Mouse (Mus musculus) myocyte (in vitro differentiated cells): ENCODE results near the gene Disp3. TPM values are rescaled to one million over a fixed set of nuclear protein-coding genes. Genes with fewer than 3 reads are reported as not detected.
A peak's percentile ranks its signal among the peaks of the same experiment; 100 is the strongest.

Source experiments
- H3K27me3 ChIP-seq: one replicate; pipeline ENCODE4 v1.6.1; 2011; ENCODE audit not compliant: control insufficient read depth, insufficient read depth, insufficient read length
- H3K36me3 ChIP-seq: one replicate; pipeline ENCODE4 v1.6.1; 2011; ENCODE audit not compliant: control insufficient read depth, insufficient read depth
- H3K4me2 ChIP-seq: one replicate; pipeline ENCODE4 v1.6.1; 2011; ENCODE audit warnings: low read depth, control low read depth
- H3K4me3 ChIP-seq: one replicate; pipeline ENCODE4 v1.5.1; 2011; ENCODE audit warnings: mild to moderate bottlenecking, control low read depth, moderate library complexity
- H3K79me2 ChIP-seq: one replicate; pipeline ENCODE4 v1.6.1; 2011; ENCODE audit not compliant: control insufficient read depth, insufficient read depth
- H3ac ChIP-seq: one replicate; pipeline ENCODE4 v1.6.1; 2011; ENCODE audit not compliant: control insufficient read depth, insufficient read length
- CEBPB ChIP-seq: IDR thresholded peaks from 2 replicates; pipeline ENCODE4 v1.6.1; 2011; ENCODE audit warnings: mild to moderate bottlenecking, moderate library complexity; ENCODE audit not compliant: poor library complexity, insufficient read depth, severe bottlenecking
- E2F4 ChIP-seq: IDR thresholded peaks from one replicate; pipeline ENCODE4 v1.6.1; 2011; ENCODE audit warnings: mild to moderate bottlenecking, control low read depth, moderate library complexity; ENCODE audit not compliant: insufficient read depth
- MAX ChIP-seq: IDR thresholded peaks from one replicate; pipeline ENCODE4 v1.6.1; 2011; ENCODE audit warnings: low read depth, mild to moderate bottlenecking, control low read depth
- MYOD1 ChIP-seq, 3 experiments: IDR thresholded peaks; one replicate each; pipeline ENCODE4 v1.6.1; 2011; ENCODE audit warnings: control low read depth in 2 of 3, low read depth in 2 of 3, mild to moderate bottlenecking in 2 of 3, moderate library complexity in 1 of 3; ENCODE audit not compliant: insufficient read length in 2 of 3, control insufficient read depth in 1 of 3
- MYOG ChIP-seq, 3 experiments: IDR thresholded peaks; one replicate each; pipeline ENCODE4 v1.6.1; 2011; ENCODE audit warnings: control low read depth in 2 of 3, low read depth in 2 of 3, mild to moderate bottlenecking in 2 of 3; ENCODE audit not compliant: insufficient read length in 2 of 3, control insufficient read depth in 1 of 3, insufficient read depth in 1 of 3
- POLR2A ChIP-seq: IDR thresholded peaks from one replicate; pipeline ENCODE4 v1.6.1; 2011; ENCODE audit warnings: low read depth, mild to moderate bottlenecking, control low read depth, moderate library complexity; ENCODE audit not compliant: insufficient read length
- POLR2AphosphoS2 ChIP-seq: IDR thresholded peaks from one replicate; pipeline ENCODE4 v1.6.1; 2011; ENCODE audit warnings: low read depth, control low read depth; ENCODE audit not compliant: insufficient read length
- REST ChIP-seq: IDR thresholded peaks from one replicate; pipeline ENCODE4 v1.6.1; 2011; ENCODE audit warnings: mild to moderate bottlenecking, control low read depth, moderate library complexity; ENCODE audit not compliant: insufficient read depth, insufficient read length
- SRF ChIP-seq: IDR thresholded peaks from one replicate; pipeline ENCODE4 v1.6.1; 2011; ENCODE audit warnings: low read depth; ENCODE audit not compliant: control insufficient read depth, insufficient read length
- TCF12 ChIP-seq: IDR thresholded peaks from one replicate; pipeline ENCODE4 v1.6.1; 2011; ENCODE audit warnings: mild to moderate bottlenecking, control low read depth; ENCODE audit not compliant: poor library complexity, insufficient read depth, severe bottlenecking
- TCF3 ChIP-seq: IDR thresholded peaks from one replicate; pipeline ENCODE4 v1.6.1; 2011; ENCODE audit warnings: low read depth, control low read depth; ENCODE audit not compliant: insufficient read length
- USF1 ChIP-seq: IDR thresholded peaks from one replicate; pipeline ENCODE4 v1.6.1; 2011; ENCODE audit warnings: low read depth, mild to moderate bottlenecking, control low read depth, moderate library complexity
- polyA plus RNA-seq: library from polyadenylated mRNA; unstranded; fragments of >200 nt; fragmentation: generic; extraction: Trizol; gene quantifications from one replicate; pipeline ENCODE4 v1.2.1, GENCODE M21; 2012; ENCODE audit warnings: missing spikeins

Gene Disp3
- polyA plus RNA-seq, 1 experiment: 0.01 TPM

- Histone ChIP-seq H3ac (no peak overlapping the region), H3K4me2 (no peak overlapping the region), H3K36me3 (no peaks in the 10 kb centered on the region), H3K4me3 (no peak overlapping the region), H3K79me2 (no peaks in the 10 kb centered on the region), H3K27me3 (peaks cover 8% of the 10 kb centered on the region)
- TF ChIP-seq POLR2AphosphoS2: no peak
- TF ChIP-seq POLR2A: no peak
- TF ChIP-seq TCF3: no peak
- no peak for TF ChIP-seq CEBPB
Measured at GRCm38 (mm10) chr4:148236664-148237063, 51.1 kb downstream of the Disp3 start.

GRCm38 (mm10) chr4:148233061-148233460, 54.7 kb downstream of the Disp3 start:
- H3K79me2 ChIP-seq: no peaks in the 10 kb centered on the region

GRCm38 (mm10) chr4:148232615-148233014, 55.1 kb downstream of the Disp3 start:
- Histone ChIP-seq H3K79me2 (no peaks in the 10 kb centered on the region), H3K36me3 (no peaks in the 10 kb centered on the region), H3ac (no peak overlapping the region), H3K4me2 (no peak overlapping the region), H3K4me3 (no peak overlapping the region), H3K27me3 (peaks cover 8% of the 10 kb centered on the region)
- TF ChIP-seq MAX: no peak
- no peak for TF ChIP-seq TCF12
- TF ChIP-seq POLR2A: no peak
- no peak for TF ChIP-seq MYOG (IDR thresholded peaks at IDR 0.05; ENCODE audit: control insufficient read depth in 1 of 3, insufficient read depth in 1 of 3, insufficient read length in 2 of 3, low read depth in 2 of 3)
- no peak for TF ChIP-seq POLR2AphosphoS2
- no peak for TF ChIP-seq CEBPB
- TF ChIP-seq USF1: no peak
- TF ChIP-seq TCF3: no peak
- TF ChIP-seq MYOD1 (IDR thresholded peaks at IDR 0.05; ENCODE audit: control insufficient read depth in 1 of 3, insufficient read length in 2 of 3, low read depth in 2 of 3): no peak
- TF ChIP-seq SRF: no peak
- TF ChIP-seq REST: no peak

More at GRCm38 (mm10) chr4:148233061-148233460, 54.7 kb downstream of the Disp3 start:
- Histone ChIP-seq H3K4me2 (no peak overlapping the region), H3K36me3 (no peaks in the 10 kb centered on the region), H3K4me3 (no peak overlapping the region), H3ac (no peak overlapping the region), H3K27me3 (peaks cover 8% of the 10 kb centered on the region)
- no peak for TF ChIP-seq MYOG (IDR thresholded peaks at IDR 0.05; ENCODE audit: control insufficient read depth in 1 of 3, insufficient read depth in 1 of 3, insufficient read length in 2 of 3, low read depth in 2 of 3)
- no peak for TF ChIP-seq CEBPB
- TF ChIP-seq TCF12: no peak
- TF ChIP-seq MAX: no peak
- no peak for TF ChIP-seq USF1
- TF ChIP-seq SRF: no peak
- no peak for TF ChIP-seq TCF3

- TF ChIP-seq E2F4: no peak
- no peak for TF ChIP-seq TCF3
- no peak for TF ChIP-seq POLR2A
- TF ChIP-seq MYOG (IDR thresholded peaks at IDR 0.05; ENCODE audit: control insufficient read depth in 1 of 3, insufficient read depth in 1 of 3, insufficient read length in 2 of 3, low read depth in 2 of 3): no peak
- no peak for TF ChIP-seq POLR2AphosphoS2
- TF ChIP-seq TCF12: no peak
- no peak for TF ChIP-seq USF1
- TF ChIP-seq CEBPB: no peak
- no peak for TF ChIP-seq SRF
- no peak for TF ChIP-seq MYOD1 (IDR thresholded peaks at IDR 0.05; ENCODE audit: control insufficient read depth in 1 of 3, insufficient read length in 2 of 3, low read depth in 2 of 3)
- TF ChIP-seq MAX: no peak
- TF ChIP-seq REST: no peak
- Histone ChIP-seq H3K27me3 (peaks cover 8% of the 10 kb centered on the region), H3K36me3 (no peaks in the 10 kb centered on the region), H3K79me2 (no peaks in the 10 kb centered on the region), H3K4me3 (no peak overlapping the region), H3K4me2 (no peak overlapping the region), H3ac (no peak overlapping the region)
Measured at GRCm38 (mm10) chr4:148232124-148232523, 55.6 kb downstream of the Disp3 start.

GRCm38 (mm10) chr4:148229646-148230045, 58.1 kb downstream of the Disp3 start:
- Histone ChIP-seq H3ac (no peak overlapping the region), H3K36me3 (no peaks in the 10 kb centered on the region), H3K4me3 (no peak overlapping the region), H3K79me2 (no peaks in the 10 kb centered on the region), H3K27me3 (peaks cover 8% of the 10 kb centered on the region), H3K4me2 (no peak overlapping the region)
- TF ChIP-seq MAX: no peak
- no peak for TF ChIP-seq MYOG (IDR thresholded peaks at IDR 0.05; ENCODE audit: control insufficient read depth in 1 of 3, insufficient read depth in 1 of 3, insufficient read length in 2 of 3, low read depth in 2 of 3)
- TF ChIP-seq REST: peak; percentile 82
- TF ChIP-seq E2F4: no peak
- TF ChIP-seq CEBPB: no peak

- Histone ChIP-seq H3K27me3 (peaks cover 20% of the 10 kb centered on the region), H3ac (no peak overlapping the region), H3K4me2 (no peak overlapping the region), H3K36me3 (no peaks in the 10 kb centered on the region), H3K79me2 (no peaks in the 10 kb centered on the region), H3K4me3 (no peak overlapping the region)
- TF ChIP-seq MYOD1 (IDR thresholded peaks at IDR 0.05; ENCODE audit: control insufficient read depth in 1 of 3, insufficient read length in 2 of 3, low read depth in 2 of 3): no peak
- no peak for TF ChIP-seq USF1
Measured at GRCm38 (mm10) chr4:148222983-148223382, 64.8 kb downstream of the Disp3 start.
